Mouse (Mus musculus) lung, postnatal 25 days (tissue): ENCODE results near the gene Vps53.
A peak's percentile ranks its signal among the peaks of the same experiment; 100 is the strongest.

Source experiments
- DNase-seq: peaks from one replicate; pipeline ENCODE4 v3.0.0; 2022; ENCODE audit warnings: low spot score

Gene Vps53

DNA sequence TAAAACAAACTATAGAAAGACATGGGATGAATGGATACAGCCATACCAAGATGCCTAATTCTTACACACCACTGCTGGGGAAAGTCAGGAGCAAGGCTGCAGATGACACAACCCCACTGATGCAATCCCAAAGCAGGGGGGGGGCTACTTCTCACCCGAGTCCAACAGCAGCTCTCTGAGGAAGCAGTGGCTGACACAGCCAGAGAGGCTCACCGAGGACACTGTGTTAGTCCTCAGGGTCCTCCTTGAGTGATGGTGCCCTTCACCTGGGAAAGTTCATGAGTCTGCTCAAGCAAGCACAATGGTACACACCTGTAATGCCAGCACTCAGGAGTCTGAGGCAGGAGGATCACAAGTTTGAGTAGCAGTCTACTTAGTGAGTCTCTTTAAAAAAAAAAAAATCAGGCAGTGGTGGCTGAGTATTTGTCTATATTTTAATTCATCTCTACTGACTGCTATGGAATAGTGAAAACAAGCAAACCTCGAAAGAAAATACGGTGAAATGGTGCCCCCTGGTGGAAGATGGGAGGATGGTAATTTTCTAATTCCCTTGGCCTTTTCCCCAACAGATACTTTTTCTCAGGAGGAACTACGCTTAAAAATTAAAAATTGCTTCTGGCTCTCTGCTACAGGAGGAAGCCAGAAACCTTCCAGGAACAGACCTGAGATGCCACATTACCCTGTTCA is 12.2 kb downstream of the Vps53 start:
- DNase-seq, result peak; percentile 81

GRCm38 (mm10) chr11:76166657-76167056 is 12.8 kb downstream of the Vps53 start:
- no peak for DNase-seq

DNA sequence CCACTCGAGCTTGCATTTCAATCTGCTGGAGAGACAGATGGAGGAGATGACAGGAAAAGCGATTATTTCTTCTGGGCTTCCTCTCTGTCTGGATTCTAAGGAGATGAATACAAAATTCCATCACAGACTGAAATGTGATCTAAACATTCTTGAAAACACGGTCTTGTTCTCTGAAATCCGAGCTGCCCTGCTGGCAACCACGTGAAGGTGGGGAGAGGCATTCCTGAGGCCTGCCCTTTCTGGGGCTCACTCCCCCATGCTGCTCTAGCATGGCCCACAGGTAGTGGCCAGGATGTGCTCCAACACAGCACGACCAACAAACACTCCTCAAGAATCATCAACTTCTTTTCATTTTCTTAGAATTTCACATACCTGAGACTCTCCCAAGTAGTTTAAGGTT is 19.2 kb downstream of the Vps53 start:
- no peak for DNase-seq

- no peak for DNase-seq
Measured at GRCm38 (mm10) chr11:76158375-76158774, 21.1 kb downstream of the Vps53 start.

DNA sequence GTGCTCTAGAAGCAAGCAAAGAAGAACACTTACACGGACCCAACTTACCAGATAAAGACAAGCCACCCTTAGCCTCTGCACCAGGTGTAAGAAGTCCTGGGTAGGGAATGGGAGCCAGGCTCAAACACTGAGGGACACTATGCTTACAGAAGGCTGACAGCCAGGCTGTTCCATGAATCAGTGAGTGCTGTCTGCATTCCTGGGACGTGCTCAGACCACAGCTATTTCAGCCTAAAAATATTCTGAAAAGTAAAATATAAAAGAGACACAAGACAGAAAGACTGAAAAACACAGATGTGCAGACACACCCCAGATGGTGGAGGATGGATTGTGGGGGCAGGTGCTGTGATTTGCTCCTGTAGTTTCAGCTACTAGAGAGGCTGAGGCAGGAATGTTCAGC is 24.6 kb downstream of the Vps53 start:
- no peak for DNase-seq

GRCm38 (mm10) chr11:76154200-76154599 is 25.2 kb downstream of the Vps53 start:
- no peak for DNase-seq

DNA sequence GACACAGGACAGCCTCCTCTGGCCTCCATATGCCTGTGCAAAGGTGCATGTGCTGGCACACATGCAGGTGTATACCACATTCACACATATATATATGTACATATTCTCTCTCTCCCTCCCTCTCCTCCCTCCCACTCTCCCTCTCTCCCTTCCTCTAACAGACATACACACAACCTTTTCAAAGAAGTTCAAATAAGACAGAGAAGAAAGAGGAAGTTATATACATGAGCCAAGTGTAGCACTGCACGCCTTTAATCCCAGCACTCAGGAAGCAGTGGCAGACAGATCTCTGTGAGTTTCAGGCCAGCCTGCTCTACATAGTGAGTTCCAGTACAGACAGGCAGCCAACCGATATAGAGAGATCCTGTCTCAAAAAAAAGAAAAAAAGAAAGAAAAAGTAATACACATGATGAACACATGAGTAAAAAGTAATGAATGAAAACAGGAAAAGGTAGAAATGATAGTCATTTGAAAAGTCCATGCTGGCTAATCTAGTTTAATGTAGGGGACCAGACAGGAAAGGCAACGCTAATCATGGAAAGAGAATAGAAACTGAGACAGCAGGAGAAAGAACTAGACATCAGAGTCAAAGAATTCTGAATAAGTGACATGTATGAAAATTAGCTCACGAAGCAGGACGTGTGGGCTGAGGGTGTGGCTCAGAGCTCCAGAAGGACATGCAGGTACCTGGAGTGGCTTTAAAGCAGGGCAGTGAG is 26.1 kb downstream of the Vps53 start:
- DNase-seq, result no peak

- DNase-seq, result no peak
Measured at GRCm38 (mm10) chr11:76150980-76151379, 28.5 kb downstream of the Vps53 start.

DNA sequence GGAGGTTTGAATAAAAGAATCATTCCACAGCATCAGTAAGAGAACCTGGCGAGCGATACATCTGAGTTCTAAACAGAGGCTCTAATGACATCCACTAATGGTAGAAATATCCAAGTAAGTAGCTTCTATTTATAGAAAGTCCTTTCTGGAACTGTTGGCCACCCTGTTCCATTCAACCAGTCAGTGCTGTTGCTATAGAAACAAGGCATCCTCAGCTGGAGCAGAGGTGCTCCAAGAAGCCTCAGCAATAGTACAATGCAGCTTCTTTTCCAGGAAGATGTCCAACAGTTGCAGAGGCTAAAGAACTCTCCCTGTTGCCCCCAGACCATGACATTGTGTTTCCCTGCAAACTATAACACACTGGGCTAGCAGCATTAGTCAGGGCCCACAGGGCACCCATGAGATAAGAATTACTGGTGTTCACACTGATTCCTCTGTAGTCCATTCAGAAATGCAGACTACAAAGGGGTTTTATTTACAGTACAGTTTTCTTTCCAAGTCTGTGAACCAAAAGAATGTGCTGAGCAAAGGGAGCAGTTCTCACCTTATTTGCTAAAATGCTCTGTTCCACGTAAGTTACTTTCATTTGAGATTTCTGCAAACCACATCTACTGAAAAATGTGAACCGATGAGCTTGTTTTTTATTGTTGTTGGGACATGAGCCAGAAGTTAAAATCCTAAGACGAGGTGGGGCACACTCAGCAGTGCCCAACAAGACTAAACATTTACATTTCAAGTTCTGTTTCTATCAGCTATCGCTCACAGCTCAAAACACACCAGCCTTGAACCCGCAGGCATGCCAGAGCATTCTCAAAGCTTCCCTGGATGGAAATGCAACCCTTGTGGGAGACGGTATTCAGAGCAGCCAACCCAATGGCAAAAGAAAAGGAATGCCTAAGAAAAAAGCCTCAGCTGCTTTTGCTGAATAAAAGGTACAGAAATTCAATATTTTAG is 31.1 kb downstream of the Vps53 start:
- DNase-seq, result no peak

GRCm38 (mm10) chr11:76146187-76147010 is 33.0 kb downstream of the Vps53 start:
- DNase-seq, result no peak

DNA sequence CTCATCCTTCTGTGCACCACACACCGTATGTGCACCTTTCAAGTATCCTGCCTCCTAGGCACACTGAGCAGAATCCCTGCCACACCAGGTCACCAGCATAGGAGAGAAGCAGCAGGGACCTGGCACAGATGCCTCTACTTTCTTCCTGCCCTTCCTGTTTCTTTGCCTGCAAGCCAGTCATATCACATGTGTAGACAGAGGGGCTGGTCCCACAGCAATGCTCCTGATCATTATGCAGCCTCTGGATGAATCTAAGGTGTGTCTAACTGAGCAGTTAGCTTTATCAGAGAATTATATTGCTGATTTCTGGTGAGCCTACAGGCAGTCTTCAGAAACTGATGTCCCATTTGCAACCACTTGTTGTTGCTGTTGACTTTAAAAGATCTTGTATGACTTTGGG is 34.3 kb downstream of the Vps53 start:
- no peak for DNase-seq

DNA sequence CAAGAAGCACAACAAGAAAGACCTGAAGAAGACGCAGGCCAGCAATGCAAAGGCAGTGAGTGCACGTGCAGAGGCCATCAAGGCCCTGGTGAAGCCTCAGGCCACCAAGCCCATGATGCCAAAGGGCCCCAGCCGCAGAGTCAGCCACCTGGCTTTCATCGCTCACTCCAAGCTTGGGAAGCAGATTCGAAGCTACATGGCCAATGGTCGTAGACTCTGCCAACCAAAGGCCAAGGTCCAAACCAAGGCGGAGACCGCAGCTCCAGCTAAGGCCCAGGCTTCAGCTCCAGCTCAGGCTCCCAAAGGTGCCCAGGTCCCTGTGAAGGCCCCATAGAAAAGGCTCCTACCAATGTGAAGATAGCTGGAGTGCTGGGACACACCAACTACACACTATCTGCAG is 35.1 kb downstream of the Vps53 start:
- no peak for DNase-seq

GRCm38 (mm10) chr11:76137996-76138395 is 41.5 kb downstream of the Vps53 start:
- DNase-seq, result no peak

GRCm38 (mm10) chr11:76135641-76136437 is 43.6 kb downstream of the Vps53 start:
- DNase-seq, result no peak

GRCm38 (mm10) chr11:76130859-76131258 is 48.6 kb downstream of the Vps53 start:
- peak; percentile 87 for DNase-seq

DNA sequence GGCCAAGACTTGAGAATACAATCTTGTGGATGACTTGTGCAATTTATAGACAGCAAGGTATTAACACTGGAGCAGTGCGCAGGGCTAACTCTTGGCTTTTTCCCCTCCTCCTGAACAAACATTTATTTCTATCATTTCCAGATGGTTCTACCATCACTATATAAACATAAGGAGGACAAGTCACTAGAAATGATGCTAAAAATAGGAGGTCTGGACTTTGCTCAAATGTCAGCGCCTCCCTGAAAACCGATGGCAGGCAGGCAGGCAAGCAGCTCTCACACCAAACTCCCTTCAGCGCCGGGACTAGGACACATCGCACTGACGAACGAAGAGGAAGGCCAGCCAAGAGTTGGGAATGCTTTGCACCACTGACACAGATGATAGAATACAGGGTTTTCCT is 54.1 kb downstream of the Vps53 start:
- no peak for DNase-seq

DNA sequence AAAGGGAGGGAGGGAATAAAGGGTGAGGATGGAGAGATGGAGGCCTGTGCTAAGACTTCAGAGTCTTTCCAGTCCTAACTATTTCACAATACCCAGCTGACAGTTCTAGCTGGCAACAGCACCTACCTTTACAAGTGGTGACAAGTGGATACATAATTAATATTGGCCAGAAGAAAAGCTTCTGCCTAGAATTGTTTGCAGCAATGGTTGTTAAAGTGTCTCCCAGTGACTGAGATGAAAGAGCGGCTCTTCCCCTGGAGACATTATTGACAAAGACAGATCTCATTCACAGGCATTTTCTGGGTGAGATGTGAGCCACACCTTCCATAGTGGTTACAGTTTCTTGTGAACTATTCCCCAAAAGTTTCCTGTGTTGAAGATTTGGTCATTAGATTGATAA is 55.9 kb downstream of the Vps53 start:
- DNase-seq, result no peak

GRCm38 (mm10) chr11:76122571-76122970 is 56.9 kb downstream of the Vps53 start:
- DNase-seq, result no peak

GRCm38 (mm10) chr11:76121086-76121485 is 58.4 kb downstream of the Vps53 start:
- no peak for DNase-seq

GRCm38 (mm10) chr11:76120407-76120901 is 59.0 kb downstream of the Vps53 start:
- peak; percentile 19 for DNase-seq

GRCm38 (mm10) chr11:76110416-76110815 is 69.0 kb downstream of the Vps53 start:
- no peak for DNase-seq
